Mouse (Mus musculus) thymus, postnatal 4 days (tissue): ENCODE data around the gene Acbd3.
A peak's percentile ranks its signal among the peaks of the same experiment; 100 is the strongest.

Source experiments
- DNase-seq: peaks from one replicate; pipeline ENCODE4 v3.0.0; 2021

The Acbd3 gene

DNA sequence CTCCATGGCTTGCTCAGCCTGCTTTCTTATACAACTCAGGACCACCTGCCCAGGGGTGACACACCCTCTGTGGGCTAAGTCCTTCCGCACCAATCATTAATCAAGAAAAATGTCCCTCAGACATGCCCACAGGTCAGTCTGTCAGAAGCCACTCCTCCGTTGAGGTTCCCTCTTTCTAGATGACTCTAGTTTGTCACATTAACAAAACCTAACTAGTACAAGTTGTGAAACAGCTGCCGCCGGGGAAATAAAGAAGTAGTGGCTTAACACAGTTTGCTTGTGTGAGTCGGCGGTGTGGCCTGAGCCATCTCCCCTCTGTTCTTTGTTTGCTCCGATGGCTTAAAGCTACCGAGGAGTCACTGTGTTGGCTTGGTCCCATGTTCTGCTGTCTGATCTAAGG is 36.8 kb downstream of the Acbd3 start:
- DNase-seq = no peak

DNA sequence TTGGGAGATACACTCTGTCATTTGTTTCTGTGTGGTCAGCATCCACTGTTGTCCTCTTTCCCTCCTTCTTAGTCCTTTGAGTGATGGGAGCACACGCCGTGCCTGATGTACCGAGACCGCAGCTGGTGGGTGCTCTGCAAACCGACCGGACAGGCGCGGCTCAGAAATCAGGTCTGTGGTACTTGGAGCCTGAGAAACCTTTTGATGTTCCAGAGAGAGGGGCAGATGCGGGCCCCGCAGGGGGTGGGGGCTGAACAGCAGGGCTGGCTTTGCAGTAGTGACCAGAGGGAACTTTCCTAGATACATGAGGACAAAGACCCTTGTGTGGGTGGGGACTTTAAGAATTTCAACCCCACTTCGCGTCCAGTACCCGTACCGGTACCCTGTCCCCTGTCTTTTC is 37.5 kb downstream of the Acbd3 start:
- DNase-seq = peak; percentile 38

- peak; percentile 86 for DNase-seq
Observed at GRCm38 (mm10) chr1:180763828-180764227, 38.0 kb downstream of the Acbd3 start.

- DNase-seq = peak; percentile 23
Observed at GRCm38 (mm10) chr1:180765393-180765792, 39.5 kb downstream of the Acbd3 start.

DNA sequence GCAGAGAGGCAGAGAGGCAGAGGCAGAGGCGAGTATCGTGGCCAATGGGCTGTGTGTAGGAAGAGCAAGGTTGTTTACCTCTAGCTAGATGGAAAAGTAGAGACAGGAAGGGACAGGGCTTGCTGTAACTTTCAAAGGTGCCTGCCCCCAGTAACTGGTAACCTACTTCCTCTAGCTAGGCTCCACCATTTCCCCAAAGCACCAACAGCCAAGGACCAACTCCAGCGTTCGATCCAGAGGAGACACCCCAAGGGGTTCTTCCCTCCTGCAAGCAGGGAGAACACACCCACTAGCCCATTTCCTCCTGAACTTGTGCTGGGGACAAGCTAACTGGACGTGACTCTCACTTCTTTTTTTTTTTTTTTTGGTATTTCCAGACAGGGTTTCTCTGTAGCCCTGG is 40.7 kb downstream of the Acbd3 start:
- DNase-seq = peak; percentile 38

GRCm38 (mm10) chr1:180767541-180768333 is 41.9 kb downstream of the Acbd3 start:
- peak; percentile 65 for DNase-seq

- peak; percentile 92 for DNase-seq
Observed at GRCm38 (mm10) chr1:180768334-180769168, 42.7 kb downstream of the Acbd3 start.

DNA sequence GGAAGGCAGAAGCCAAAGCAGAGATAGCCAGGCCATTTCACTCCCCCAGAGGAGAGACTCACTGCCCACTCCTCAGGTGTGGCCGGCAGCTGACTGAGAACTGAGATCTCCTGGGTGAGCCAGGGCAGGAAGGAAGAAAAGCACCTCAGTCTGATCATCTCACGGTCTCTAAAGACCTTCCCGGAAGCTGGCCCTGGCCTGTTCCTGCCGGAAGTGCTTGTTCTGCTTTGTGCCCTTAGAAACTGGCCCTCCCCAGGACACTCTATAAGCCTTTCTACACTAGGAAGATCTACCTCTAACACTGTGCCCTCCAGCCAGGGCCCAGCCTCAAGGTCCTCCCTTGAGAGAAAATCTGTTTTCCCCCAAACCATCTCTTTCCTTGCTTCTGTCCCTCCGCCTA is 45.5 kb downstream of the Acbd3 start:
- no peak for DNase-seq

DNA sequence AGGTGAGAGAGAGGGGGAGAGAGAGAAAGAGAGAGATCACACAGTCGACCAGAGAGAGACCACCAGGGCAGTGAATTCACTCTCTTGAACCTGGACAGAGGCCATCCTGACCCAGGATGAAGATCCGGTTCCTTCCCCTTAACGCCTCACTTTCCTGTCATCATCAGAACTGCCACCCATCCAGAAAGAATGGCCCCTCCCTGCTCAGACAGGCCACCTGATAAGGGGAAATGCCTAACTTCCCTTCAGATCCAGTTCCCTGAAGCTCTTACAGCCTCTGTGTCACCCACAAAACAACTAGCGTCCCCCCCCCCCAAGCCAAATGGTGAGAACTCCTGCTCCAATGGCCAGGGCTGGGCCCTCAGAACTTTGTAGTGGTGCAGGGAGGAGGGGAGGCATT is 45.9 kb downstream of the Acbd3 start:
- DNase-seq = no peak

- DNase-seq = no peak
Observed at GRCm38 (mm10) chr1:180772291-180772690, 46.4 kb downstream of the Acbd3 start.

DNA sequence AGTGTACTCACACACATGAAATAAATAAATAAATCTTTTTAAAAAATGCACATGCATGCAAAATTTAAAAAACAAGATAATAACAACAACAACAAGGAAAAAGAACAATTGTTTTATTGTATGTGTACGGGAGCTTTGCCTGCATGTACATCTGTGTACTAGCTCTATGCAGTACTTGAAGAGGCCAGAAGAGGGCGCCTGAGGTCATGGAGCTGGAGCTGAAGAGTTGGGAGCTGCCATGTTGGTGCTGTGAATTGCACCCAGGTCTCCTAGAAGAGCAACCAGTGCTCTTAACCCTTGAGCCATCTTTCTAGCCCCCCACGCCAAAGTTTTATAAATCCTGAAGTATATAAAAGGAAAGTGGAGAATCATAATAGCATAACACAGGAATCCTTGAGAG is 48.8 kb downstream of the Acbd3 start:
- DNase-seq = peak; percentile 69

GRCm38 (mm10) chr1:180775317-180775716 is 49.5 kb downstream of the Acbd3 start:
- DNase-seq = peak; percentile 56

- DNase-seq = no peak
Observed at GRCm38 (mm10) chr1:180775849-180776493, 50.1 kb downstream of the Acbd3 start.

DNA sequence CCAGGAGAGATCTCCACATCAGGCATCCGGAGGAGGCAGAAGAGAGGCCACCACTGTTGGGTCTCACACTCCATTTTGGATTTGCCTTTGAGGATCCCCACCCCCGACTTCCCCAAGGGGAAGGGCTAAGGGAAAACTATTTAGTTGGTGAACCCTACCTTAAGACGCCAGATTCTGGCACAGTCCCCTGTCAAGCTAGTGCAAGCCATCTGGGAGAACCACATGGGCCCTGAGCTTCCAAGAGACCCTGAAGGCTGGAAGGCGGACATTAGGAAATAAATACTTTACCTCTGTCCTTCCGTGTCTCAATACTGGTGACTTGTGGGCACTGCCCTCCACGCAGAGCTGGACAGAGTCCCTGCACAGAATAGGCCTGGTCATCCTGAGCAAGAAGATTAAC is 50.7 kb downstream of the Acbd3 start:
- peak; percentile 21 for DNase-seq

DNA sequence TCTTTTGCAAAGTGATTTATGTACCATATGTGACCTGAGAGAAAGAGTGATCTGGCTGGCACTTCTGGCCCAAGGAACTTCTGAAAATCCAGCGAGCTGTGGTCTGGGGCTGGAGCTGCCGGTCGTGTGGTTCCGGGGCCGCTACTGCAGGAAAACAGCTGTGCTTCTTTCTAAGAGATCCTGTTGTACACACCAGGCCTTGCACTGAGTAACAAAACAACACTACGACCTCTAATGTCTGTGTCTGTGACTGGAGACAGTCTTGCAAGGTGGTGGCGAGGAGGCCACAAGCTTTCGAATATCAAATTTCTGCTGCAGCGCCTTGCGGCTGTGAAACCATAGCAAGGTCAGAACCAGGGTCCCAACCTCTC is 51.4 kb downstream of the Acbd3 start:
- DNase-seq = no peak

DNA sequence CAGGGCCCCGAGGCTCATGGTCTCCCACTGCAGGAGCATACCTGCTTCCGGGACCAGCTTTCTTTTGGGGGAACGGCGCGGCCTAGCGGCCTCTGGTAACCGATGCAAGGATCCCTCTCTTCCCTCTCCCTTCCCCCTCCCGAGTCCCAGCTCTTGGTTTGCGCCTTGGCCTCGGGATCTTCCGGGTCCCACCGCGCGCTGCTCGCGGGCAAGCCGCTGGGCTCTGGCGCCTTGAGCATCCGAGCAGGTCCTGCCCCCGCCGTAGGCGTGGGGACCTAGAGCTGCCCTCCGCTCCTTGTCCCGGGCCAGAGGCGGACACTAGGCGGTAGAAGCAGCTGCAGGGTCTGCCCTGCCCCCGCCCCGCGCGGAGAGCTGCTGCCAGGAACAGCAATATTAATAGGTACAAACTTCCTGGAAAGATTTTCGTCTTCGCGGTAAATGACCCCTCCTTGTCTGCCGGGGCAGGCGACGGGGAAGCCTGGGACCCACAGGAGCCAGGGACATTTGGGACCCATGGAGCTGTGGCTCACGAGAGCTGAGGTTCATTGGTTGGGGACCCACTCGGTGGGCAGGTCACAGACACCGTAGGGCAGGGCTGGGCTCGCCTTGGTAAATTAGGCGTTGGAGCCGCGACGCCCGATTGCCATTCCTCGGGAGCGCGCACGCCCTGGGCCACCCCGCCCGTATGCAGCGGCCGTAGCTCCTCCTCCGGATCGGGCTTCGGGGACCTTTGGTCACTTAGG is 52.0 kb downstream of the Acbd3 start:
- peak; percentile 85 for DNase-seq

- DNase-seq = no peak
Observed at GRCm38 (mm10) chr1:180778403-180778754, 52.5 kb downstream of the Acbd3 start.

- DNase-seq = no peak
Observed at GRCm38 (mm10) chr1:180778941-180779340, 53.1 kb downstream of the Acbd3 start.

DNA sequence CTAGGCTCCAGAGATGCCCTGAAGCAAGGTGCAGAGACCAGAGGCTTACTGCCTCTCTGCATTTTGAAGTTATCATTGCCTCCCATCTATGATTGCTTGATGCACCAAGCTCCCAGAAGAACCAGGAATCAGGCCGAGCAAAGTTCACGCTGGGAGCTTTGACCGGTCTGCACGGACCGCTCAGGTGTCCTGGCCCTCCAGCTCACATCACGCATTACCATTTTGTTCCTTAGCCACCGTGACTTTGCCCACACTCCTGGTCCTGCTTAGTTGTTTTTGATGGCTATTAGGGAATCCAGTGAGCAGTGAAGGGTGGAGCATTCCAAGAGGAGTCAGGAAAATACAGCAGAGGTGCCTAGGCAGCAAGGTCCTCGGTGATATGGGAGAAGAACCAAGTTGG is 54.4 kb downstream of the Acbd3 start:
- no peak for DNase-seq

GRCm38 (mm10) chr1:180781250-180781649 is 55.4 kb downstream of the Acbd3 start:
- no peak for DNase-seq

DNA sequence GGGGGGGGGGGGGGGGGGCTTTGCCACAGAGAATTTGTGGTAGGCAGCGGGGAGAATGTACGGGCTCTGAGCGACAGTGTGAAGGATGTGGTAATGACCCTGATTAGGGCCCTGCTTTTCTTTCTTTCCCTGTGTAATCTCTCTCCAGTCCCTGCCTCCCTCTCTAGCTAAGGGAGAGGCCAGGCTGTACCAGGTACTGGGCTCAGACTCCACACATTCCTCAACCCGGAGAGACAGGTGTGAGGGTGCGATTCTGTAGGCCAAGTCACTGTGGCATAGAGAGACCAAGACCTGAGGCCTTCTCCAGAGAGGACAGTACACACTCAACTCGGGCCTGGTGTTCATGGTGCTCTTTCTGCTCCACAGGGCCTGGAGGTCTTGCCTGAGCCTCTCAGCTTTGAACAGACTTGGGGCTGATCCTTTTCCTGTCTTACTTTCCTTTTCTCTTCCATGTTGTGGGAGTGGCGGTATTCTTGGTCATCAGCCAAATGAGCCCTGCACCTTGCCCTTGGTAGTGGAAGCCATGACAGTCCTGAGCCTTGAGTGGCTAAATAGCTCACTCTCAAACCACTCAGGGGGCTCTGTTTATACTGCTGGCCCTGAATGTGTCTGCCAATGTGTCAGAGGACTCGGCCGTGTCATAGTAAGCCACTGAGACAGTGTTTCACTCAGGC is 57.2 kb downstream of the Acbd3 start:
- DNase-seq = no peak

DNA sequence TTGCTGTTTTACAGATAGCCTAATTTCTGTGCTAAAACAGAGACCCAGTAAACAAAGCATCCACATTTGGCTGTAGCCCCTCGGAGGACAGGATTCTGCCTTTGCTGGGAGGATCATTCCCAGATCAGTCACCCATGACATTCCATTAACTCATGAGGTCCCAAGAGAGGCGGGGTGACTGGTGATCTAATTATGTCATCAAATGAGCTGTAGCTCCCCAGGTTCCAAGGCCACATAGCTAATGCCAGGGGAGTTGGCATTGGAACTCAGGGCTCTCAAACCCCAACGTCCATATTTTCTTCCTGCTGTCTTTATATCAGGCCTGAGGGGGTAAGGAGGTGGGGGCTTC is 57.7 kb downstream of the Acbd3 start:
- no peak for DNase-seq
